26 mouse cellular contexts compared by ENCODE assay signal in genomic region chr1:60361626-60362025, GRCm38 (mm10). TPM values are rescaled to one million over a fixed set of nuclear protein-coding genes. Genes with fewer than 3 reads are reported as not detected.
A peak's percentile ranks its signal among the peaks of the same experiment; 100 is the strongest.
DNase-seq lines count a peak whose midpoint lies in the region; ATAC-seq and TF ChIP-seq lines count a peak whose summit lies in the region.
"Had no signal": no experiment of that assay in that cellular context is flagged by ENCODE, and none has a peak within 500 bp of the region (broad histone marks: within the 10 kb centered on the region; RNA-seq: fewer than 3 reads in every experiment).

No protein-coding gene starts in this region.

- DNase-seq in kidney, adult 2 months, result peak; percentile 36
- DNase-seq in 3T3-L1 (ENCODE audit: low read depth, low spot score) (peak; percentile 53), liver (no peak)
- DNase-seq in gastrocnemius, postnatal 36 days, result no peak
- DNase-seq: adrenal gland, postnatal 36 days; B cell, adult 2 months; cerebellum, adult 9-10 months; gastrocnemius, postnatal 10 days; heart, adult 11 months; liver, embryonic 13.5 days; lung, adult 2 months; thymus, postnatal 36 days had no signal

- no peak overlapping the region for H3K9ac ChIP-seq in kidney, embryonic 16.5 days (replicated peaks; ENCODE audit: low read length)
- H3K9ac ChIP-seq: limb, embryonic 13.5 days; liver, embryonic 13.5 days; midbrain, embryonic 15.5 days; neural tube, embryonic 13.5 days; stomach, embryonic 15.5 days had no signal

- H3K27me3 ChIP-seq in kidney, adult 2 months (replicated peaks; ENCODE audit: control insufficient read depth, insufficient read depth, low read length), result no peaks in the 10 kb centered on the region
- H3K27me3 ChIP-seq in kidney, embryonic 16.5 days (ENCODE audit: insufficient read depth, low read length), result no peaks in the 10 kb centered on the region
- H3K27me3 ChIP-seq: limb, embryonic 13.5 days; liver, embryonic 13.5 days; megakaryocyte, embryonic 14.5 days; midbrain, embryonic 15.5 days; neural tube, embryonic 13.5 days; stomach, embryonic 15.5 days had no signal

- no peak for TF ChIP-seq CTCF in kidney, adult 2 months (conservative IDR thresholded peaks at IDR 0.05; ENCODE audit: insufficient read depth, insufficient read length, low read depth, low read length)

- H3K4me2 ChIP-seq in kidney, embryonic 16.5 days (replicated peaks; ENCODE audit: low read depth, low read length), result no peak overlapping the region
- H3K4me2 ChIP-seq: heart, embryonic 11.5 days; limb, embryonic 13.5 days; liver, embryonic 13.5 days; midbrain, embryonic 15.5 days; neural tube, embryonic 13.5 days; stomach, embryonic 15.5 days had no signal

- H3K4me1 ChIP-seq in kidney, adult 2 months (ENCODE audit: control insufficient read depth, insufficient read depth, low read length), result no peaks in the 10 kb centered on the region
- H3K4me1 ChIP-seq in kidney, embryonic 16.5 days (ENCODE audit: insufficient read depth, low read length), result no peaks in the 10 kb centered on the region
- H3K4me1 ChIP-seq: embryonic facial prominence, embryonic 10.5 days; limb, embryonic 13.5 days; liver, embryonic 13.5 days; midbrain, embryonic 15.5 days; neural tube, embryonic 13.5 days; stomach, embryonic 15.5 days had no signal

- H3K4me3 ChIP-seq in kidney, adult 2 months (ENCODE audit: insufficient read depth, low read depth, low read length), result no peak overlapping the region
- no peak overlapping the region for H3K4me3 ChIP-seq in kidney, embryonic 16.5 days (ENCODE audit: low read length)
- H3K4me3 ChIP-seq: embryonic facial prominence, embryonic 10.5 days; forebrain, embryonic 10.5 days; limb, embryonic 13.5 days; liver, embryonic 13.5 days; megakaryocyte, embryonic 14.5 days; midbrain, embryonic 15.5 days; neural tube, embryonic 13.5 days; stomach, embryonic 15.5 days had no signal

- 91% methylated on average over 1 of the region's 1 CpGs for WGBS in kidney, adult 2 months
- 93% methylated on average over 1 of the region's 1 CpGs for WGBS in kidney, embryonic 16.5 days

- no peak for TF ChIP-seq POLR2A in kidney, adult 2 months (IDR thresholded peaks at IDR 0.05; ENCODE audit: low read depth, low read length)

- H3K9me3 ChIP-seq in kidney, embryonic 16.5 days (ENCODE audit: low read length), result no peaks in the 10 kb centered on the region
- H3K9me3 ChIP-seq: embryonic facial prominence, embryonic 10.5 days; forebrain, embryonic 10.5 days; limb, embryonic 13.5 days; liver, embryonic 13.5 days; megakaryocyte, embryonic 14.5 days; midbrain, embryonic 15.5 days; neural tube, embryonic 13.5 days; stomach, embryonic 15.5 days had no signal

- no peak for ATAC-seq in kidney, embryonic 16.5 days (ENCODE audit: low FRiP score, low TSS enrichment)
- peak; percentile 34 for ATAC-seq in CD4-positive, CD25-positive, alpha-beta regulatory T cell, adult 4 months
- 0 out of 2 replicates have a peak, but pooled peaks have one; percentile 31 for ATAC-seq in megakaryocyte progenitor cell, adult 5-6 weeks (replicated peaks; ENCODE audit: poor library complexity)
- ATAC-seq: forebrain, embryonic 16.5 days; hindbrain, postnatal 0 days; intestine, postnatal 0 days; midbrain, embryonic 15.5 days had no signal

- H3K27ac ChIP-seq in kidney, adult 2 months (ENCODE audit: insufficient read depth, low read depth, low read length), result no peak overlapping the region
- H3K27ac ChIP-seq in kidney, embryonic 16.5 days (ENCODE audit: low read length), result no peak overlapping the region
- H3K27ac ChIP-seq: embryonic facial prominence, embryonic 10.5 days; forebrain, embryonic 10.5 days; hindbrain, postnatal 0 days; limb, embryonic 13.5 days; liver, embryonic 13.5 days; midbrain, embryonic 15.5 days; neural tube, embryonic 13.5 days; stomach, embryonic 15.5 days had no signal

- intact Hi-C loops in gastrocnemius, postnatal 36 days (cut with DNase I), result no loop called here

- H3K36me3 ChIP-seq in kidney, adult 2 months (ENCODE audit: control insufficient read depth, insufficient read depth, low read length), result no peaks in the 10 kb centered on the region
- peaks cover 26% of the 10 kb centered on the region for H3K36me3 ChIP-seq in kidney, embryonic 16.5 days (ENCODE audit: insufficient read depth, low read length)
- H3K36me3 ChIP-seq: midbrain, embryonic 15.5 days; stomach, embryonic 15.5 days had no signal

RNA-seq across cellular contexts. Expression of gene Cyp20a1, which starts 18.5 kb away (rescaled TPM):
- 6.3 and 7.7 TPM in 2 replicates for polyA plus RNA-seq in kidney, adult 2 months (2012; rRNA removed)
- 20.8 and 30.8 TPM in 2 replicates for polyA plus RNA-seq in kidney, embryonic 16.5 days (2015; fragmentation: Nextera tagmentation; extraction: Ambion mirVana)
- 10 to 100 TPM; 12.9 to 17.3 TPM for polyA plus RNA-seq in CD4-positive, CD25-positive, alpha-beta regulatory T cell, adult 4 months (2017; shearing (Covaris generic))
- 17.8 and 21.7 TPM in 2 replicates for total RNA-seq in megakaryocyte progenitor cell, adult 5-6 weeks (2015)
- total RNA-seq in megakaryocyte progenitor cell, adult 5-6 weeks (2017), result 24.6 and 29.3 TPM in 2 replicates
- total RNA-seq in gastrocnemius, postnatal 36 days (2021), result 1 to 10 TPM; 4.4 to 5.2 TPM

RNA-seq across cellular contexts. Expression of gene Abi2, which starts 47.8 kb away (rescaled TPM):
- polyA plus RNA-seq in kidney, adult 2 months (2012; rRNA removed), result 6.9 TPM in 2 replicates
- 25.4 and 34.8 TPM in 2 replicates for polyA plus RNA-seq in kidney, embryonic 16.5 days (2015; fragmentation: Nextera tagmentation; extraction: Ambion mirVana)
- polyA plus RNA-seq in CD4-positive, CD25-positive, alpha-beta regulatory T cell, adult 4 months (2017; shearing (Covaris generic)), result 10 to 100 TPM; 12.2 to 14.2 TPM
- total RNA-seq in megakaryocyte progenitor cell, adult 5-6 weeks (2015), result 19.4 and 21.9 TPM in 2 replicates
- 13.5 and 15.5 TPM in 2 replicates for total RNA-seq in megakaryocyte progenitor cell, adult 5-6 weeks (2017)
- total RNA-seq in gastrocnemius, postnatal 36 days (2021), result 10 to 100 TPM; 11.7 to 11.8 TPM

Comparison
In these comparisons a context has a peak if more than half of its experiments do, and no peak if none do; other contexts are left out.
1. DNase-seq: peak in kidney, adult 2 months (single experiment) and 3T3-L1 (single experiment); none in gastrocnemius, postnatal 36 days (0 of 2) and liver (single experiment).